Mouse (Mus musculus): ENCODE results near the gene Lingo3. TPM values are rescaled to one million over a fixed set of nuclear protein-coding genes. Genes with fewer than 3 reads are reported as not detected.

Lingo3 gene
- polyA plus RNA-seq, 1 experiment: not detected

- 81% methylated on average over 2 of the region's 2 CpGs for WGBS
- no peaks in the 10 kb centered on the region for H3K4me1 ChIP-seq (ENCODE audit: control insufficient read depth, insufficient read depth, low read length)
- H3K4me3 ChIP-seq (replicated peaks; ENCODE audit: control insufficient read depth, low read depth, low read length): no peak overlapping the region
- TF ChIP-seq CTCF (IDR thresholded peaks at IDR 0.05; ENCODE audit: control insufficient read depth, insufficient read depth, low read length) (no peak), POLR2A (IDR thresholded peaks at IDR 0.05; ENCODE audit: borderline replicate concordance, control insufficient read depth, low read depth, low read length) (no peak)
- H3K27ac ChIP-seq (ENCODE audit: control insufficient read depth, insufficient read depth, low read depth, low read length, poor library complexity): no peak overlapping the region
Observed at GRCm38 (mm10) chr10:80841685-80842084, 2.2 kb downstream of the Lingo3 start.

- H3K4me3 ChIP-seq (replicated peaks; ENCODE audit: control insufficient read depth, low read depth, low read length): no peak overlapping the region
- no peak overlapping the region for H3K27ac ChIP-seq (ENCODE audit: control insufficient read depth, insufficient read depth, low read depth, low read length, poor library complexity)
- H3K4me1 ChIP-seq (ENCODE audit: control insufficient read depth, insufficient read depth, low read length): no peaks in the 10 kb centered on the region
- 63% methylated on average over 6 of the region's 6 CpGs for WGBS
- no peak for TF ChIP-seq CTCF (IDR thresholded peaks at IDR 0.05; ENCODE audit: control insufficient read depth, insufficient read depth, low read length)
- TF ChIP-seq POLR2A (IDR thresholded peaks at IDR 0.05; ENCODE audit: borderline replicate concordance, control insufficient read depth, low read depth, low read length): no peak
Observed at GRCm38 (mm10) chr10:80839848-80840247, 4.0 kb downstream of the Lingo3 start.

GRCm38 (mm10) chr10:80838346-80838912, 5.4 kb downstream of the Lingo3 start:
- TF ChIP-seq POLR2A (IDR thresholded peaks at IDR 0.05; ENCODE audit: borderline replicate concordance, control insufficient read depth, low read depth, low read length) (no peak), CTCF (IDR thresholded peaks at IDR 0.05; ENCODE audit: control insufficient read depth, insufficient read depth, low read length) (no peak)
- WGBS: 66% methylated on average over 2 of the region's 2 CpGs
- Histone ChIP-seq H3K27ac (ENCODE audit: control insufficient read depth, insufficient read depth, low read depth, low read length, poor library complexity) (no peak overlapping the region), H3K4me1 (ENCODE audit: control insufficient read depth, insufficient read depth, low read length) (no peaks in the 10 kb centered on the region), H3K4me3 (replicated peaks; ENCODE audit: control insufficient read depth, low read depth, low read length) (no peak overlapping the region)

GRCm38 (mm10) chr10:80837827-80838226, 6.0 kb downstream of the Lingo3 start:
- 74% methylated on average over 2 of the region's 2 CpGs for WGBS
- no peak overlapping the region for H3K27ac ChIP-seq (ENCODE audit: control insufficient read depth, insufficient read depth, low read depth, low read length, poor library complexity)
- H3K4me3 ChIP-seq (replicated peaks; ENCODE audit: control insufficient read depth, low read depth, low read length): no peak overlapping the region
- TF ChIP-seq CTCF (IDR thresholded peaks at IDR 0.05; ENCODE audit: control insufficient read depth, insufficient read depth, low read length): no peak
- TF ChIP-seq POLR2A (IDR thresholded peaks at IDR 0.05; ENCODE audit: borderline replicate concordance, control insufficient read depth, low read depth, low read length): no peak
- no peaks in the 10 kb centered on the region for H3K4me1 ChIP-seq (ENCODE audit: control insufficient read depth, insufficient read depth, low read length)

GRCm38 (mm10) chr10:80836949-80837379, 6.9 kb downstream of the Lingo3 start:
- no peak for TF ChIP-seq CTCF (IDR thresholded peaks at IDR 0.05; ENCODE audit: control insufficient read depth, insufficient read depth, low read length)
- no peak for TF ChIP-seq POLR2A (IDR thresholded peaks at IDR 0.05; ENCODE audit: borderline replicate concordance, control insufficient read depth, low read depth, low read length)
- H3K27ac ChIP-seq (ENCODE audit: control insufficient read depth, insufficient read depth, low read depth, low read length, poor library complexity): no peak overlapping the region
- WGBS: 41% methylated on average over 7 of the region's 7 CpGs
- H3K4me1 ChIP-seq (ENCODE audit: control insufficient read depth, insufficient read depth, low read length): no peaks in the 10 kb centered on the region
- H3K4me3 ChIP-seq (replicated peaks; ENCODE audit: control insufficient read depth, low read depth, low read length): no peak overlapping the region

GRCm38 (mm10) chr10:80835617-80836016, 8.2 kb downstream of the Lingo3 start:
- TF ChIP-seq CTCF (IDR thresholded peaks at IDR 0.05; ENCODE audit: control insufficient read depth, insufficient read depth, low read length) (no peak), POLR2A (IDR thresholded peaks at IDR 0.05; ENCODE audit: borderline replicate concordance, control insufficient read depth, low read depth, low read length) (no peak)
- no peak overlapping the region for H3K4me3 ChIP-seq (replicated peaks; ENCODE audit: control insufficient read depth, low read depth, low read length)
- no peak overlapping the region for H3K27ac ChIP-seq (ENCODE audit: control insufficient read depth, insufficient read depth, low read depth, low read length, poor library complexity)
- WGBS: 71% methylated on average over 30 of the region's 30 CpGs
- H3K4me1 ChIP-seq (ENCODE audit: control insufficient read depth, insufficient read depth, low read length): no peaks in the 10 kb centered on the region; the same call in 1 of the 2 replicates

GRCm38 (mm10) chr10:80832818-80833217, 11.0 kb downstream of the Lingo3 start:
- Histone ChIP-seq H3K4me3 (replicated peaks; ENCODE audit: control insufficient read depth, low read depth, low read length) (no peak overlapping the region), H3K27ac (ENCODE audit: control insufficient read depth, insufficient read depth, low read depth, low read length, poor library complexity) (no peak overlapping the region), H3K4me1 (ENCODE audit: control insufficient read depth, insufficient read depth, low read length) (peaks cover 1% of the 10 kb centered on the region)
- WGBS: 79% methylated on average over 7 of the region's 7 CpGs
- TF ChIP-seq CTCF (IDR thresholded peaks at IDR 0.05; ENCODE audit: control insufficient read depth, insufficient read depth, low read length) (no peak), POLR2A (IDR thresholded peaks at IDR 0.05; ENCODE audit: borderline replicate concordance, control insufficient read depth, low read depth, low read length) (no peak)

GRCm38 (mm10) chr10:80831136-80831535, 12.7 kb downstream of the Lingo3 start:
- Histone ChIP-seq H3K27ac (ENCODE audit: control insufficient read depth, insufficient read depth, low read depth, low read length, poor library complexity) (no peak overlapping the region), H3K4me1 (ENCODE audit: control insufficient read depth, insufficient read depth, low read length) (peaks cover 3% of the 10 kb centered on the region), H3K4me3 (replicated peaks; ENCODE audit: control insufficient read depth, low read depth, low read length) (no peak overlapping the region)
- TF ChIP-seq CTCF (IDR thresholded peaks at IDR 0.05; ENCODE audit: control insufficient read depth, insufficient read depth, low read length): no peak
- TF ChIP-seq POLR2A (IDR thresholded peaks at IDR 0.05; ENCODE audit: borderline replicate concordance, control insufficient read depth, low read depth, low read length): no peak
- WGBS: 12% methylated on average over 9 of the region's 9 CpGs
